Mouse (Mus musculus) embryonic facial prominence, embryonic 13.5 days (tissue): ENCODE results near the gene Apobec1. TPM values are rescaled to one million over a fixed set of nuclear protein-coding genes. Genes with fewer than 3 reads are reported as not detected.
"Not testable (repeated sequence)": the region's sequence is repeated elsewhere in the genome, so short reads cannot be mapped to it uniquely, and the experiment has no call there.

Source experiments
- ATAC-seq: fragments of 200-750 bp; cut with Nextera tagmentation; 2 replicates; pipeline ENCODE4 v1.8.0; 2017; ENCODE audit warnings: low read depth; ENCODE audit not compliant: insufficient number of reproducible peaks, insufficient read depth, low FRiP score, low TSS enrichment
- H3K27ac ChIP-seq: fragments of 300-500 bp; sonication (generic); 2 replicates; pipeline ENCODE4 v1.5.1; 2015; ENCODE audit warnings: moderate library complexity, mild to moderate bottlenecking, inconsistent platforms
- H3K27me3 ChIP-seq: fragments of 300-500 bp; sonication (generic); 2 replicates; pipeline ENCODE4 v1.6.1; 2015; ENCODE audit warnings: mild to moderate bottlenecking, inconsistent platforms
- H3K36me3 ChIP-seq: fragments of 300-500 bp; sonication (generic); 2 replicates; pipeline ENCODE4 v1.6.1; 2015; ENCODE audit warnings: mild to moderate bottlenecking, inconsistent platforms
- H3K4me1 ChIP-seq: fragments of 300-500 bp; sonication (generic); 2 replicates; pipeline ENCODE4 v1.6.1; 2015; ENCODE audit warnings: inconsistent platforms
- H3K4me2 ChIP-seq: fragments of 300-500 bp; sonication (generic); 2 replicates; pipeline ENCODE4 v1.6.1; 2015; ENCODE audit warnings: moderate library complexity, mild to moderate bottlenecking, inconsistent platforms
- H3K4me3 ChIP-seq: fragments of 300-500 bp; sonication (generic); 2 replicates; pipeline ENCODE4 v1.5.1; 2015; ENCODE audit warnings: mild to moderate bottlenecking, inconsistent platforms
- H3K9ac ChIP-seq: fragments of 300-500 bp; sonication (generic); 2 replicates; pipeline ENCODE4 v1.6.1; 2015; ENCODE audit warnings: mild to moderate bottlenecking, inconsistent platforms
- H3K9me3 ChIP-seq: fragments of 300-500 bp; sonication (generic); 2 replicates; pipeline ENCODE4 v1.6.1; 2016; ENCODE audit warnings: inconsistent platforms
- WGBS: fragments of 180-500 bp; shearing (Covaris S2); methylation state at CpG from one replicate; pipeline ENCODE4 v1.1.7; 2015; ENCODE audit warnings: mixed read lengths; 5-methylcytosine and 5-hydroxymethylcytosine counted together
- polyA plus RNA-seq: library from polyadenylated mRNA; unstranded; fragments of >200 nt; fragmentation: Nextera tagmentation; extraction: Ambion mirVana; gene quantifications from 2 replicates; pipeline ENCODE4 v1.2.1, GENCODE M21; 2015

Apobec1 gene
- polyA plus RNA-seq, 1 experiment from 2014 or later: 2.5 TPM

- Histone ChIP-seq H3K27ac (no peak overlapping the region), H3K4me3 (no peak overlapping the region), H3K9ac (no peak overlapping the region), H3K4me2 (no peak overlapping the region), H3K4me1 (no peaks in the 10 kb centered on the region), H3K27me3 (peaks cover 15% of the 10 kb centered on the region), H3K9me3 (no peaks in the 10 kb centered on the region), H3K36me3 (no peaks in the 10 kb centered on the region)
- 41% methylated on average over 7 of the region's 7 CpGs for WGBS
- no peak for ATAC-seq
Measured at GRCm38 (mm10) chr6:122555266-122555665, 47.0 kb downstream of the Apobec1 start.

- Histone ChIP-seq H3K27me3 (peaks cover 15% of the 10 kb centered on the region), H3K9me3 (no peaks in the 10 kb centered on the region), H3K9ac (no peak overlapping the region), H3K36me3 (no peaks in the 10 kb centered on the region), H3K4me3 (no peak overlapping the region), H3K4me1 (no peaks in the 10 kb centered on the region), H3K27ac (no peak overlapping the region), H3K4me2 (no peak overlapping the region)
- ATAC-seq: no peak
- WGBS: 77% methylated on average over 6 of the region's 6 CpGs
Measured at GRCm38 (mm10) chr6:122554102-122554501, 48.1 kb downstream of the Apobec1 start.

- H3K4me2 ChIP-seq: no peak within 1 kb of the TSS
- WGBS: 53% methylated on average over 9 of the region's 9 CpGs
- no peaks in the 10 kb centered on the region for H3K4me1 ChIP-seq
Measured at GRCm38 (mm10) chr6:122553606-122554005, 48.6 kb downstream of the Apobec1 start, which contains the start of gene Aicda. Aicda (plus strand) TSS chr6:122553801.

GRCm38 (mm10) chr6:122545948-122546347, 56.3 kb downstream of the Apobec1 start:
- Histone ChIP-seq H3K4me3 (no peak overlapping the region), H3K27ac (no peak overlapping the region), H3K4me2 (no peak overlapping the region), H3K27me3 (no peaks in the 10 kb centered on the region), H3K9ac (no peak overlapping the region), H3K4me1 (no peaks in the 10 kb centered on the region), H3K36me3 (no peaks in the 10 kb centered on the region), H3K9me3 (no peaks in the 10 kb centered on the region)
- 77% methylated on average over 10 of the region's 10 CpGs for WGBS
- ATAC-seq: no peak

More at GRCm38 (mm10) chr6:122553606-122554005, 48.6 kb downstream of the Apobec1 start, which contains the start of gene Aicda:
- Histone ChIP-seq H3K9me3 (no peaks in the 10 kb centered on the region), H3K27me3 (peaks cover 15% of the 10 kb centered on the region), H3K27ac (no peak within 1 kb of the TSS), H3K36me3 (no peaks in the 10 kb centered on the region), H3K4me3 (no peak within 1 kb of the TSS), H3K9ac (no peak within 1 kb of the TSS)
- ATAC-seq: no peak

GRCm38 (mm10) chr6:122545289-122545882, 56.9 kb downstream of the Apobec1 start:
- no peak for ATAC-seq
- no peak overlapping the region for H3K27ac ChIP-seq
- WGBS: 64% methylated on average over 9 of the region's 9 CpGs

GRCm38 (mm10) chr6:122544672-122545071, 57.6 kb downstream of the Apobec1 start:
- H3K36me3 ChIP-seq: no peaks in the 10 kb centered on the region
- no peaks in the 10 kb centered on the region for H3K27me3 ChIP-seq
- H3K4me2 ChIP-seq: no peak overlapping the region
- H3K9ac ChIP-seq: no peak overlapping the region
- no peak overlapping the region for H3K27ac ChIP-seq
- 88% methylated on average over 1 of the region's 1 CpGs for WGBS
- H3K4me3 ChIP-seq: no peak overlapping the region
- no peaks in the 10 kb centered on the region for H3K9me3 ChIP-seq
- H3K4me1 ChIP-seq: no peaks in the 10 kb centered on the region
- ATAC-seq: peak; percentile 67; the same call in 1 of the 2 replicates

More at GRCm38 (mm10) chr6:122545289-122545882, 56.9 kb downstream of the Apobec1 start:
- Histone ChIP-seq H3K27me3 (no peaks in the 10 kb centered on the region), H3K9me3 (no peaks in the 10 kb centered on the region), H3K4me1 (no peaks in the 10 kb centered on the region), H3K9ac (no peak overlapping the region), H3K36me3 (no peaks in the 10 kb centered on the region), H3K4me3 (no peak overlapping the region), H3K4me2 (no peak overlapping the region)

- Histone ChIP-seq H3K27me3 (no peaks in the 10 kb centered on the region), H3K4me1 (no peaks in the 10 kb centered on the region), H3K27ac (no peak overlapping the region), H3K9ac (no peak overlapping the region), H3K36me3 (no peaks in the 10 kb centered on the region), H3K9me3 (no peaks in the 10 kb centered on the region), H3K4me2 (no peak overlapping the region), H3K4me3 (no peak overlapping the region)
- ATAC-seq: no peak
- 80% methylated on average over 5 of the region's 5 CpGs for WGBS
Measured at GRCm38 (mm10) chr6:122543574-122543973, 58.7 kb downstream of the Apobec1 start.

- not testable (repeated sequence) for H3K4me1 ChIP-seq, H3K4me2 ChIP-seq, H3K27ac ChIP-seq, H3K36me3 ChIP-seq, H3K9ac ChIP-seq, H3K9me3 ChIP-seq, ATAC-seq, H3K4me3 ChIP-seq, H3K27me3 ChIP-seq
- WGBS: 73% methylated on average over 5 of the region's 5 CpGs
Measured at GRCm38 (mm10) chr6:122542459-122542858, 59.8 kb downstream of the Apobec1 start.

GRCm38 (mm10) chr6:122539564-122539963, 62.7 kb downstream of the Apobec1 start:
- Histone ChIP-seq H3K27ac (no peak overlapping the region), H3K4me3 (no peak overlapping the region), H3K4me2 (no peak overlapping the region), H3K9me3 (no peaks in the 10 kb centered on the region), H3K36me3 (no peaks in the 10 kb centered on the region), H3K9ac (no peak overlapping the region), H3K4me1 (no peaks in the 10 kb centered on the region), H3K27me3 (no peaks in the 10 kb centered on the region)
- ATAC-seq: no peak
- 78% methylated on average over 9 of the region's 9 CpGs for WGBS

GRCm38 (mm10) chr6:122534032-122534431, 68.2 kb downstream of the Apobec1 start:
- 38% methylated on average over 3 of the region's 3 CpGs for WGBS

GRCm38 (mm10) chr6:122532883-122533302, 69.4 kb downstream of the Apobec1 start:
- H3K4me2 ChIP-seq: peak overlapping the region; percentile 40

More at GRCm38 (mm10) chr6:122534032-122534431, 68.2 kb downstream of the Apobec1 start:
- peaks cover 6% of the 10 kb centered on the region; the same call in 1 of the 2 replicates for H3K4me1 ChIP-seq
- H3K4me3 ChIP-seq: no peak overlapping the region
- no peak for ATAC-seq
- H3K4me2 ChIP-seq: no peak overlapping the region
- H3K9ac ChIP-seq: no peak overlapping the region
- H3K9me3 ChIP-seq: no peaks in the 10 kb centered on the region
- no peaks in the 10 kb centered on the region for H3K27me3 ChIP-seq
- H3K27ac ChIP-seq: no peak overlapping the region
- H3K36me3 ChIP-seq: no peaks in the 10 kb centered on the region

More at GRCm38 (mm10) chr6:122532883-122533302, 69.4 kb downstream of the Apobec1 start:
- H3K4me3 ChIP-seq: no peak overlapping the region; the same call in 1 of the 2 replicates
- H3K9me3 ChIP-seq: no peaks in the 10 kb centered on the region
- 0 out of 2 replicates have a peak overlapping the region, but pooled peaks have one; percentile 7 for H3K27ac ChIP-seq
- WGBS: 4% methylated on average over 4 of the region's 4 CpGs
- no peaks in the 10 kb centered on the region for H3K36me3 ChIP-seq
- H3K4me1 ChIP-seq: peaks cover 6% of the 10 kb centered on the region; the same call in 1 of the 2 replicates
- 0 out of 2 replicates have a peak, but pooled peaks have one; percentile 43 for ATAC-seq
- H3K9ac ChIP-seq: peak overlapping the region; percentile 40; the same call in 1 of the 2 replicates
- H3K27me3 ChIP-seq: no peaks in the 10 kb centered on the region
